Mouse (Mus musculus): ENCODE results near the gene Ttc3.

The Ttc3 gene

DNA sequence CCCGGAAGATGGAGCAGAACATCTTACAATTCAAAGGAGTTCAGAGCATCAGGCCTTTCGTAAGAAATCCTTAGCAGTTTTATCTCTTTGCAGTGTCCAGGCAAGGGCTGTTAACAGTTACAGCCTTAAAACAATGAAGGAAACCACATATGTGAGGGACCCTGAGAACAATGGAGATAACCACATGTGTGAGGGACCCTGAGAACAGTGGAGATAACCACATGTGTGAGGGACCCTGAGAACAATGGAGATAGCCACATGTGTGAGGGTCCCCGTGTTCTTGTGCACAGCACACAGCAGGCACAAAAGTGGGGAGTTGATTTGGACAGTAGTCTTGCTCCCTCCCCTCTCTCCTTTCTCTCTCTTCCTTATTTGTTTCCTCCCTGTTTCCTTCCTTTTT lies 12.3 kb upstream of the Ttc3 start:
- DNase-seq (ENCODE audit: low spot score): no peak

DNA sequence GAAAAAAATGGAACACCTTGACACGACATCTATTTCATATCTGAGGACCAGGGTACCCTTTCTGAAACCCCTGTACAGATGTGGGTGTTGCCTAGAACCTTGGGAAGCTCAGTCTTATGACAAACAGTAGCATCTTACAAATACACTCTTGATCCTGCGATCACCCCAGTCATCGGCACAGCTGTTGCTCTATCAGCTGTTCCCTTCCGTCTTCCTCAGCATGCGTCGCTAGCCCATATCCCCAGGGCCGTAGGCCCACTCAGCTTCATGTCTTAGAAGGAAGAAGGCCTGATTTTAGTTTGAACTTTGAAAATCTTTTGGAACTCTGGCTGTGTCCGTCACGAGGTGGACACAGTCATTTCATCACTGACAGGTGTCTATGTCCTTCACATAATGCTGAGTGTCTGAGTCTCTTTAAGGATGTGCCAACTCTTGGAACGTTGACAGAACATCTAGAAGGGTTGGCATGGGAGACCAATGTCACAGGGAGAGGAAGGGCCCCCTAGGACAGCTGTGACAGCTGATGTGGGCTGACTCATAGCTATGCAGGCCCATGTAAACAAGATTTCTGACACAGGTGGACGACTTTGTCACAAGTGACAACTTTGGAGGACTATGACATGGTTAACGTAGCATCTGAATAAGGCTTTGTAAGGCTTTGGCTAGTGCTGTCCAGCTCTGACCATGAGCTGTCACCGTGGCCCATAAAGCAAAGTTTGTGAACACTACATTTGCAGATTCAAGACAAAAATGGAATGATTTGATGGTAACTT lies 9.7 kb upstream of the Ttc3 start:
- DNase-seq (ENCODE audit: low spot score): no peak

GRCm38 (mm10) chr16:94362174-94362873 lies 8.1 kb upstream of the Ttc3 start:
- DNase-seq (ENCODE audit: low spot score): peak; percentile 44

DNA sequence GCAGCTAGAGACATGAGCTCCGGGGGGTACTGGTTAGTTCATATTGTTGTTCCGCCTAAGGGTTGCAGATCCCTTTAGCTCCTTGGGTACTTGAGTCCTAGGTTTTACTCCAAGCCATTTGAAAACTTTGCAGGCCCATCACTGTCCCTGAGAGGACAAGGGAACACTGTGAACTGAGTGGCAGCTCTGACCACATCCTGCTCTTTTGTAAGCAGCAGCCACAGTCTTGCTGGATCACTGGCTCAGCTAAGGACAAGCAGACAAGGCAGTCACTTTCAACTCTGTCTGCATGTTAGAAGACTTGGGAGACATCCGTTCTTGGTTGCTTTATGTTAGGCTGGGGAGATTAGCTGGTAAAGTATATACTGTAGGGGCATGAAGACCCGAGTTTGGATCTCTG lies 6.6 kb upstream of the Ttc3 start:
- no peak for DNase-seq (ENCODE audit: low spot score)

GRCm38 (mm10) chr16:94365435-94365834 lies 5.0 kb upstream of the Ttc3 start:
- DNase-seq (ENCODE audit: low spot score): no peak

GRCm38 (mm10) chr16:94369596-94370172 lies 734 bp upstream of the Ttc3 start:
- DNase-seq (ENCODE audit: low spot score): no peak

- DNase-seq (ENCODE audit: low spot score): peak; percentile 85
Observed at GRCm38 (mm10) chr16:94370915-94371300, 490 bp downstream of the Ttc3 start.

DNA sequence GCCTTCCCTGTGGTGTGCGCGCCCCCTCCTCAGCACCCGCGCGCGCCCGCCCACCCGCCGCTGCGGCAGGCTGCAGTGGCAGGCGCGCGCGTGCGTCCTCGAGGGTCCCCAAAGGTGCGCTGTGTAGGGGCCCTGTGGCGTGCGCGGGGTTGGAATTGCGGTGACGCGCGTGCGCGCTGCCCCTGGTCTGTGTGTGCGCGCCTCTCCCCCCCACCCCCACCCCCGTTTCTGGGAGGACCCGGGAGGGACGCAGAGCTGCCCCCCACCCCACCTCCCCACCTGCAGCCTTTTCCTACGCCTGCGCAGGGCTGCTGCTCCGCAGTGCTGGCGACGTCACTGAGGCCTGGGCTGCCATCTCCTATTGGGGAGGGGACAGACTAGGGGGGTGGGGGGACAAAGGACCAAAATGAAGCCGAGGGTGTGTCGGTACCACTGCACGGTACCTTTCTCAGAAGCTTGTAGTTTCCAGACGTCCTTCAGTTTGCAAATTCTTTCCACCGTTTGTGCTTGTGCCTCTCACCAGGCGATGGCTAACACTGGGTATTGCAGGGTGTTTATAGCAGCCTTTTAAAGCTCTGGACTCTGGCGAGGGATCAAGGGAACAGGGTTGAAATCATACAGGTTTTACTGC lies 998 bp downstream of the Ttc3 start, which contains the start of gene Pigp:
TSS of gene Pigp (minus strand) at position 542 of the 631 bp plus-strand sequence.
- no peak for DNase-seq (ENCODE audit: low spot score)

- DNase-seq (ENCODE audit: low spot score): no peak
Observed at GRCm38 (mm10) chr16:94379386-94379785, 9.0 kb downstream of the Ttc3 start.

GRCm38 (mm10) chr16:94383277-94383676 lies 12.9 kb downstream of the Ttc3 start:
- DNase-seq (ENCODE audit: low spot score): no peak

DNA sequence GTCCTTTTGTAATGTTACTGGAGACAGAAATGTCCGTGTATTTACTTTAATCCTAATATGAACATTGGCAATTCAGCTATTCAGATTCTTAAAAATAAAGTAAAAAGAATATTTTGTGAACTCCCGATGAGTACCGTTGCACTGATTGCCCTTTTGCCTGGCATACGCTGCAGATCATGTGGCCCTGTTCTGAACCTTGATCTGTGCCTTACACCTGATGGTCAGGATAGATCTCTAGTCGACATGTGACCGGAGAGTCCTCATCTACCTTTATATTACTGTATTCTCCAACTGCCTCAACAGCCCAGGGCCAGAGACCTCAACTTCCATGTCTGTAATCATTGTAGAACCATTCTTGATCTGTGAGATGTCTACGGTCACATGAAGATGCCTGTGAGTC lies 17.3 kb downstream of the Ttc3 start:
- no peak for DNase-seq (ENCODE audit: low spot score)

DNA sequence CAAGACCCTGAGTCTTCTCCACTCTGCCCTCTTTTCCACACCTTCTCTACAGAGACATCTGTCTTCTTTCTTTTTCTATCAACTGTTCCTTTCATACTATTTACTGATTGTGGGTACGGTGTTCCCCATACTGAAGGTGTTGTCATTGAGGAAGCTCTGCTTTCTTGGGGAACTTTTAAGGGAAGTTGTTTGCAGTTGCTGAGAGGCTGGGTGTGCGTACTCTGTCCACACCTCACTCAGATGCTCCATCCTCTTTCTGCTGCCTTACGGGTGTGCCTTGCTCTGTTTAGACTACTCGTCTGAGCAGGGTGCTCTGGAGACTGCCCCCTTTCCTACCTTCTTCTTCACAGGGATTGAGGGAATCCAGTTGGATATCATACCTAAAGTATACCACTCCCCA lies 21.9 kb downstream of the Ttc3 start:
- DNase-seq (ENCODE audit: low spot score): no peak

- DNase-seq (ENCODE audit: low spot score): no peak
Observed at GRCm38 (mm10) chr16:94395051-94395450, 24.6 kb downstream of the Ttc3 start.

DNA sequence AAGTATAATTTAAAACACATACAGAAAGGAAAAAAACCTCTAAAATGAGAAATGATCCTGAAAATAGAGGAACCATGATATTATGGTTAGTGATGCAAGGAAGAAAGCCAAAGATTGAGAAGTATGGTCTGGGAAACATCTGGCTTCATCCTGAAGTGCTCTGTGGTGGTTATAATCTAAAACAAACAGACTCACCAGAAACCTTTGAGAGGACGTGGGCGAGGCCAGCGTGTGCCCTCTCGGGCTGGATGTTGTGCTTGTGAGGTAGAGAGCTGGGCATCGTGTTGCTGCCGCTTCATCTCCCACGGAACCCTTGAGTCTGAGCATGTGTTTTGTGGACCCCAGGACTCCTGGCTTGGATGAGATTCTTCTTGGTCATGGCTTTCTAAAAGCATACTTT lies 26.2 kb downstream of the Ttc3 start:
- no peak for DNase-seq (ENCODE audit: low spot score)

DNA sequence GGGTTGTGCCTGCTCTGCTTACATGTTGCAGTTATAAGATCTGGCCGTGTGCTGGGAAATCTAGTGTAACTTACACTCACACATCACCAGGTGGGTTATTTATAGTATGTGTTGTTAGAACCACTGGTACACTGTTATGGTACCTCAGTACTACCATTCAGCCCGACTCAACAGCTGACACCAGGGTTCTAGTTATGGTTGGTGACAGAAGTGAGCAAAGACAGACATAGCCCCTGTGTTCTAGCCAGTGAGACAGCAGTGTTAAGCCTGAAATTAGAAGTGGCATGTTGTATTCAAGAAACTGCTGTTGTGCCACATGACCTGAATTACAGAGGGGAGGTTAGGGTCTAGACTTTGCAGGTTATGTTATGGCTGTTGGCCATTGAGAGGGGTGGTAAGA lies 28.7 kb downstream of the Ttc3 start:
- DNase-seq (ENCODE audit: low spot score): no peak

GRCm38 (mm10) chr16:94401636-94402035 lies 31.2 kb downstream of the Ttc3 start:
- DNase-seq (ENCODE audit: low spot score): peak; percentile 16

- DNase-seq (ENCODE audit: low spot score): no peak
Observed at GRCm38 (mm10) chr16:94402185-94402584, 31.8 kb downstream of the Ttc3 start.

DNA sequence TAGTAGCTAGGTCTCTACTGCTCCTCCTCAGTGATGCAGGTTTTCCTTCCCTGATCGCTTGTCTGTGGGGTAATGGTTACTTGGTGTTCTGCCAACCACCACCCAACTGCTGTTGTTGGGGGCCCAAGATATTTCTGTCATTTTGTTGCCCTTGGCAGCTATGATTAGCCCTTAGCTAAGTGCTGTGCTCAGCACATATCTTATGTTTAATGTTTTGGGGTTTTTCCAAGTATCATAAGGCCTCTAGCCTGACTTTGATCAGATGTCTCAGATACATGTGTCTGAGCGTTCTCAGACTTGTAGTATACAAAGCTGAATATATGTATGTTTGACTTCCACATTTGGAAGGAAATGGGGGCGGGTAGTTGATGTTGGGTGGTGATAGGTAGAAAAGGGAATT lies 40.9 kb downstream of the Ttc3 start:
- DNase-seq (ENCODE audit: low spot score): no peak

DNA sequence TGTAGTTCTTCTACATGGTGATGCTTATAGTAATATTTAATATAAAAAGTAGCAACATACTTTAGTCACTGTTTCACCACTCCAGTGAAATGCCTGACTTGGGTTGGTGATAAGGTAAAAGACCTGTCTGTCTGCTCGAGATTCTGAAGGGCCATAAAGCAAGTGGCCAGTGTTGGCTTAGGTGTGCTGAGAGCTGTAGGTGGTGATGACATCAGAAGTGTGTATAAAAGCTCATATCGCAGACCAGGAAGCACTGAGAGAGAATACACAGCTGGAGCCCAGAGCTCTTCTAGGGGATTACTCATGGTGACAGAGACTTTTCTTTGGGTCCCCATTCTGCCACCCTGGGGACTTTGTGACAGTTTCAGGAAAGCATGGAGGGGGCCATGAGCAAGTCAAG lies 41.8 kb downstream of the Ttc3 start:
- DNase-seq (ENCODE audit: low spot score): no peak

- DNase-seq (ENCODE audit: low spot score): no peak
Observed at GRCm38 (mm10) chr16:94412760-94413159, 42.3 kb downstream of the Ttc3 start.

DNA sequence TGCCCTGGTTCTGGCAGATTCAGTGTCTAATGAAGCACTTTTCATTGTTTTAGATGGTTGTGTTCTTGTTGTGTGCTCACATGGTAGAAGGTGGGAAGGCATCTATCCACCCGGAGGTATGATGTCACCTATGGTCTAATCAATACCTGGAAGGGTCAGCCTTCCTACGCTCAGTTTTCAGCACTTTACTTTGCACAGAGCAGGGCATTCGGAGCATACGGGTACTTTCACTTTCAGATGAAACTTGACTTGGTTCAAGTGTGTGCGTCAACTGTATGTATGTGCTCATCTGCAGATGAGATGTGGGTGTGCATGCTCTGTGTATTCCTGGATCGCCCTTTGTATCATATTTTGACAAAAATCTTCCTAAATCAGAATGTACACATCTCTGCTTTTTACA lies 43.7 kb downstream of the Ttc3 start:
- DNase-seq (ENCODE audit: low spot score): no peak

DNA sequence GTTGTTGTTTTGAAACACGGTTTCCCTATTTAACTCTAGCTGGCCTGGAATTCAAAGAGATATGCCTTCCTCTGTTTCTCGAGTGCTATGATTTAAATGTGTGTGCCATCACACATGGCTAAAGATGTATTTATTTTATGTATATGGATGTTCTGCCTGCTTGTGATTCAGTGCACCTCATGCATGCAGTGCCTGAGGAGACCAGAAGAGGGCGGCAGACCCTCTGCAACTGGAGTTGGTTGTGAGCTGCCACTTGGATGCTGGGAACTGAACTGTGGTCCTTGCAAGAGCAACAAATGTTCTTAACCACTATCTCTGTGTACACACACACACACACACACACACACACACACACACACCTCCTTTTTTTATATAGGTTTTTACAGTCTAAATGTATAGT lies 50.1 kb downstream of the Ttc3 start:
- no peak for DNase-seq (ENCODE audit: low spot score)

GRCm38 (mm10) chr16:94428948-94429347 lies 58.5 kb downstream of the Ttc3 start:
- no peak for DNase-seq (ENCODE audit: low spot score)
